Mouse (Mus musculus) lung, embryonic 16.5 days (tissue): ENCODE results near the gene Apoh. TPM values are rescaled to one million over a fixed set of nuclear protein-coding genes. Genes with fewer than 3 reads are reported as not detected.

Experiments
- ATAC-seq: fragments of 200-750 bp; cut with Nextera tagmentation; 2 replicates; pipeline ENCODE4 v1.8.0; 2017; ENCODE audit warnings: low read depth, mild to moderate bottlenecking, moderate library complexity
- H3K27ac ChIP-seq: fragments of 300-500 bp; sonication (generic); 2 replicates; pipeline ENCODE4 v1.5.1; 2014; ENCODE audit warnings: mild to moderate bottlenecking, control low read depth, low read length
- H3K27me3 ChIP-seq: fragments of 300-500 bp; sonication (generic); 2 replicates; pipeline ENCODE4 v1.6.1; 2014; ENCODE audit warnings: low read depth, low read length, mixed read lengths; ENCODE audit not compliant: control insufficient read depth, insufficient read depth
- H3K36me3 ChIP-seq: fragments of 300-500 bp; sonication (generic); 2 replicates; pipeline ENCODE4 v1.6.1; 2014; ENCODE audit warnings: low read length; ENCODE audit not compliant: control insufficient read depth, insufficient read depth
- H3K4me1 ChIP-seq: fragments of 300-500 bp; sonication (generic); replicated peaks from 2 replicates; pipeline ENCODE4 v1.6.1; 2014; ENCODE audit warnings: low read length, mixed read lengths; ENCODE audit not compliant: control insufficient read depth, insufficient read depth
- H3K4me2 ChIP-seq: fragments of 300-500 bp; sonication (generic); 2 replicates; pipeline ENCODE4 v1.6.1; 2014; ENCODE audit warnings: low read depth, low read length, control low read depth
- H3K4me3 ChIP-seq: fragments of 300-500 bp; sonication (generic); 2 replicates; pipeline ENCODE4 v1.5.1; 2014; ENCODE audit warnings: mild to moderate bottlenecking, low read length, control low read depth
- H3K9ac ChIP-seq: fragments of 300-500 bp; sonication (generic); 2 replicates; pipeline ENCODE4 v1.6.1; 2014; ENCODE audit warnings: low read length, control low read depth
- H3K9me3 ChIP-seq: fragments of 300-500 bp; sonication (generic); 2 replicates; pipeline ENCODE4 v1.6.1; 2016; ENCODE audit warnings: low read length; ENCODE audit not compliant: control insufficient read depth
- WGBS: fragments of 180-500 bp; shearing (Covaris S2); extraction: QIAGEN DNeasy Blood & Tissue Kit; methylation state at CpG from one replicate; pipeline ENCODE4 v1.1.7; 2014; 5-methylcytosine and 5-hydroxymethylcytosine counted together
- polyA plus RNA-seq: library from polyadenylated mRNA; unstranded; fragments of >200 nt; fragmentation: Nextera tagmentation; extraction: Ambion mirVana; gene quantifications from 2 replicates; pipeline ENCODE4 v1.2.1, GENCODE M21; 2015

Gene Apoh
- polyA plus RNA-seq, 1 experiment from 2014 or later: 1.2 TPM

DNA sequence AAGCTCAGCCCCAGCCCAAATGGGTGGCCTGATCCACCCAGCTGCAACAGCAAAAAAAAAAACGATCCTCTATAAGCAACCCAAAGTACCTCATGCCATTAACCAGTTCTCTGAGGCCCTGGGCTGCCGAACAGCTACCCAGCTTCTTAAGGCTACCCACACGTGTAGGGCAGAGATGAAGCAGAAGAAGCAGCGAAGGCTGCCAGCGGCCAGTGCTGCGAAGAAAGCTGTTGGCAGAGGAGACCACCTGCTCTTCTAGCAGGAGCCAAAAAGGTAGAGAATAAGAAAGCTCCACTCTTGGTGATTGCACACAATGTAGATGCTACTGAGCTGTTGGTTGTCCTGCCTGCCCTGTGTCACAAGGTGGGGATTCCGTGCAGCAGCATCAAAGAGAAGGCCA is 80.1 kb downstream of the Apoh start:
- no peak overlapping the region for H3K4me2 ChIP-seq
- H3K36me3 ChIP-seq: no peaks in the 10 kb centered on the region
- H3K27me3 ChIP-seq: no peaks in the 10 kb centered on the region
- no peaks in the 10 kb centered on the region for H3K9me3 ChIP-seq
- 77% methylated on average over 7 of the region's 7 CpGs for WGBS
- peaks cover 11% of the 10 kb centered on the region for H3K4me1 ChIP-seq
- no peak overlapping the region for H3K9ac ChIP-seq
- H3K27ac ChIP-seq: no peak overlapping the region
- no peak overlapping the region for H3K4me3 ChIP-seq
- ATAC-seq: no peak

- H3K9ac ChIP-seq: peak overlapping the region; percentile 57; the same call in 1 of the 2 replicates
- H3K27me3 ChIP-seq: no peaks in the 10 kb centered on the region
- peaks cover 11% of the 10 kb centered on the region for H3K4me1 ChIP-seq
- H3K4me2 ChIP-seq: peak overlapping the region; percentile 82
- no peaks in the 10 kb centered on the region for H3K36me3 ChIP-seq
- ATAC-seq: no peak
- 14% methylated on average over 5 of the region's 5 CpGs for WGBS
- no peaks in the 10 kb centered on the region for H3K9me3 ChIP-seq
- peak overlapping the region; percentile 70 for H3K4me3 ChIP-seq
- H3K27ac ChIP-seq: no peak overlapping the region
Observed at GRCm38 (mm10) chr11:108424111-108424510, 81.0 kb downstream of the Apoh start.

DNA sequence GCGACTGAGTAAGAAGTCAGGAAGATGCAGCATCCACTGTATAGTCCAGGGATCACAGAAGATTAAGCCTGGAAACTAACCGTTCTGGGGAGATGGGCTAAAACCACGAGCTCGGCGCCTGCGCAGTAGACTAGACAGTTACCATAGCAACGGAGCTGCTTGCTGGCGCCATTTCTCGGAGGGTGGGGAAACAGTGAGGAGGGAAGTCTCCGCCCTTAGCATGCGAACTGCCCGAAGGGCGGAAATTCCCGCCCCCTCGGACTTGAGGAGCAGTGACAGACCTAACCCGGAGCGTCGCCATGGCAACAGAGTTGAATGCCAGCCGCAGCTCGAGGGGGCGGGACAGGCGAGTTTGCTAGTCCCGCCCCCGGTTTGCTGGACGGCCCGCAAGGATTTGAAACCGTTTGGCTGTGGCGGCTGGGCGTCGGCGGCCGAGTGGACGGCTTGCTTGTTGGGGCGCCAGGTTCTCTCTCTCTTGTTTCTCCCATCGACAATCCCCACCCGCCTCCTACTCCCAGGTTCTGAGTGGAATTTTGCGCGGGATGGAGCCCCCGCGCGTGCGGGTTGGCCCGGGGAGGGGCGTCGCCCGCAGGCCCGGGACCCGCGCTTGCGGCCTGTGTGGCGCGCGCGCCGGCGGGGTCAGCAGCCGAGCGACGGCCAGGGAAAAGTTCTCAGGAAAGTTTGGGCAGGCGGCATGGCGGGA is 81.9 kb downstream of the Apoh start, which contains the start of gene Cep112:
Gene Cep112, plus strand, starts transcription at position 304 of the 703 bp plus-strand sequence.
- WGBS: under 1% methylated on average over 55 of the region's 61 CpGs
- ATAC-seq: peak; percentile 99
- peak within 1 kb of the TSS; percentile 8; the same call in 1 of the 2 replicates for H3K27ac ChIP-seq
- no peaks in the 10 kb centered on the region for H3K27me3 ChIP-seq
- H3K4me3 ChIP-seq: peak within 1 kb of the TSS; percentile 70
- peak within 1 kb of the TSS; percentile 74 for H3K9ac ChIP-seq
- peak within 1 kb of the TSS; percentile 82 for H3K4me2 ChIP-seq
- H3K4me1 ChIP-seq: peaks cover 11% of the 10 kb centered on the region
- no peaks in the 10 kb centered on the region for H3K36me3 ChIP-seq
- H3K9me3 ChIP-seq: no peaks in the 10 kb centered on the region

GRCm38 (mm10) chr11:108425592-108425921 is 82.4 kb downstream of the Apoh start:
- Histone ChIP-seq H3K4me1 (peaks cover 11% of the 10 kb centered on the region), H3K27ac (no peak overlapping the region), H3K4me2 (peak overlapping the region; percentile 82), H3K36me3 (no peaks in the 10 kb centered on the region), H3K9ac (peak overlapping the region; percentile 74), H3K9me3 (no peaks in the 10 kb centered on the region), H3K4me3 (peak overlapping the region; percentile 70), H3K27me3 (no peaks in the 10 kb centered on the region)
- 3% methylated on average over 14 of the region's 14 CpGs for WGBS
- ATAC-seq: peak; percentile 40

DNA sequence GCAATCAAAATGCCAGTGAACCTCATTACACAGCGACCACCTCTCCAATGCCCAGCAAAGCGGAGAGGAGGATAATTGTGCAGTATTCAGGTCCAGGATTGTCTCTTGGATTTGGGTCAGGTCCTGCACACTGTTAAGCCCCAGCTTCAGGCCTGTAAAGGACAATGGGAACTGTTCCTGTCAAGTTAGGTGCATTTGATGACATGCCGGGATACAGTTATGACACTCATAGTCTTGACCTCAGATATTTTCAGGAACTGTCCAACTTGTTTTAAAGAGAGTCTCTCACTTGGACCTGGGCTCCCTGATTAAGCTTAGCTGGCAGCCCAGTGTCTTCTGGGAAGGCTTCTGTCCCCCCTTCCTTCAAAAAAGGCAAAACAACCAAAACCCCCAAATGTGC is 82.9 kb downstream of the Apoh start:
- Histone ChIP-seq H3K27me3 (no peaks in the 10 kb centered on the region), H3K27ac (no peak overlapping the region), H3K4me3 (peak overlapping the region; percentile 70), H3K36me3 (no peaks in the 10 kb centered on the region), H3K9me3 (no peaks in the 10 kb centered on the region), H3K4me1 (peaks cover 11% of the 10 kb centered on the region), H3K4me2 (peak overlapping the region; percentile 82), H3K9ac (no peak overlapping the region)
- no peak for ATAC-seq
- 81% methylated on average over 3 of the region's 3 CpGs for WGBS

DNA sequence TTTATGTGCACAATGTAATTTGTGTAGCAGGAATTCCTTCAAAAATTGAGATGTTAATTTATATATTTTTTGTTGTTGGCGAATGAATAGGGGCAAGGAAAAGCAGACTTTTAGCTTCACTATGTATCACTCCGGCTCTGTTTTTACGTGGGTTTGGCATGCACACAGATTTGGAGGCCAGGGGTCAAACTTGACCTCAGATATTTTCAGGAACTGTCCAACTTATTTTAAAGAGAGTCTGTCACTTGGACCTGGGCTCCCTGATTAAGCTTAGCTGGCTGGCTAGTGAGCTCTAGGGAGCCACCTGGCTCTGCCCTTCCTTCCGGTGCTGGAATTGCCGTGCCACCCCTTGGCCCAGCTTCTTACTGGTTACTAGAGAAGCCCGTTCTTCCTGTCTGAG is 84.0 kb downstream of the Apoh start:
- Histone ChIP-seq H3K9ac (no peak overlapping the region), H3K27me3 (no peaks in the 10 kb centered on the region), H3K9me3 (no peaks in the 10 kb centered on the region), H3K4me2 (no peak overlapping the region), H3K27ac (no peak overlapping the region), H3K4me1 (peaks cover 11% of the 10 kb centered on the region), H3K4me3 (no peak overlapping the region), H3K36me3 (no peaks in the 10 kb centered on the region)
- no peak for ATAC-seq
- WGBS: 60% methylated on average over 6 of the region's 6 CpGs

DNA sequence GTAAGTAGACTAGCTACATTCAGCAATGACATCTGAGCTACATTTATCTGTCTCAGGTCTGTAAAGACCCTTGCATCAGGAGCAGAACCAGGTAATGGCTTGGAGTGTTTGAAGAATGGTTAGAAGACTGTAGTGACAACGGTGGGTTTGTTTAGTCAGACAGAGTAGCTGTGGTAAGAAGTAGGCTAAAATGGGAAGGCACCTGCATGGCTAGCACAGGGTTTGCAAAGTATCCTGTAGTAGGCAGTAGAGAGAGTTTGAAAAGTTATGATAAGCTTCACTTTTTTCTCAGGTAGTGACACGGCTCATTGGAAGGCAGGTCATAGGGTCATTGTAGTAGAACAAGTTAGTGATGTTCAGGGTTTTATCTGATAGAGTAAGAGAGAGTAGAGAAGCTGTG is 85.9 kb downstream of the Apoh start:
- H3K9ac ChIP-seq: no peak overlapping the region
- no peaks in the 10 kb centered on the region for H3K36me3 ChIP-seq
- H3K4me3 ChIP-seq: no peak overlapping the region
- no peaks in the 10 kb centered on the region for H3K27me3 ChIP-seq
- ATAC-seq: no peak
- H3K9me3 ChIP-seq: no peaks in the 10 kb centered on the region
- H3K4me1 ChIP-seq: peaks cover 9% of the 10 kb centered on the region
- no peak overlapping the region for H3K27ac ChIP-seq
- H3K4me2 ChIP-seq: no peak overlapping the region
- WGBS: 50% methylated on average over 2 of the region's 2 CpGs

GRCm38 (mm10) chr11:108443893-108444563 is 100.9 kb downstream of the Apoh start:
- H3K4me3 ChIP-seq: no peak overlapping the region
- H3K9ac ChIP-seq: no peak overlapping the region
- no peaks in the 10 kb centered on the region for H3K9me3 ChIP-seq
- 67% methylated on average over 11 of the region's 11 CpGs for WGBS
- H3K4me1 ChIP-seq: no peaks in the 10 kb centered on the region
- H3K27ac ChIP-seq: no peak overlapping the region
- no peak for ATAC-seq
- peaks cover 6% of the 10 kb centered on the region; the same call in 1 of the 2 replicates for H3K36me3 ChIP-seq
- no peak overlapping the region for H3K4me2 ChIP-seq
- H3K27me3 ChIP-seq: no peaks in the 10 kb centered on the region

DNA sequence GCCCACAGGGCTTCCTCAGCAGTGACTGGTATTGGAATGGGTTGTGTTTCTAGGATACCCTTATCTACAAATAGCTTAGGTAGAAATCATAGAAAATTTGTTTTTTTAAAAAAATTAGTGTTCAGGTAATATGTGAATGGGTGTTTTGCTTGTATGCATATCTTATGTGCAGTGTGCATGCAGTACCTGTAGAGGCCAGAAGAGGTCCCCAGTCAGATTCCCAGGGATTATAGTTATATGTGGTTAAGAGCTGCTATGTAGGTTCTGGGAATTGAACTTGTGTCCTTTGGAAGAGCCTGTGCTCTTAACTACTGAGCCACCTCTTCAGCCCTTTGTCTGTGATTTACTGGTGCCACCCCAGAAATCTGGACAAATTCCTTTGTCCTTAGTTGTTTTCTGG is 104.0 kb downstream of the Apoh start:
- Histone ChIP-seq H3K4me2 (no peak overlapping the region), H3K27ac (no peak overlapping the region), H3K9ac (no peak overlapping the region), H3K36me3 (peaks cover 8% of the 10 kb centered on the region), H3K4me3 (no peak overlapping the region), H3K4me1 (no peaks in the 10 kb centered on the region), H3K27me3 (no peaks in the 10 kb centered on the region), H3K9me3 (peaks cover 7% of the 10 kb centered on the region)
- ATAC-seq: no peak
